Mouse (Mus musculus): ENCODE measurements around the gene Atp10b. TPM values are rescaled to one million over a fixed set of nuclear protein-coding genes. Genes with fewer than 3 reads are reported as not detected.
A peak's percentile ranks its signal among the peaks of the same experiment; 100 is the strongest.

Gene Atp10b
- polyA plus RNA-seq, 1 experiment from 2014 or later = 0.04 TPM

DNA sequence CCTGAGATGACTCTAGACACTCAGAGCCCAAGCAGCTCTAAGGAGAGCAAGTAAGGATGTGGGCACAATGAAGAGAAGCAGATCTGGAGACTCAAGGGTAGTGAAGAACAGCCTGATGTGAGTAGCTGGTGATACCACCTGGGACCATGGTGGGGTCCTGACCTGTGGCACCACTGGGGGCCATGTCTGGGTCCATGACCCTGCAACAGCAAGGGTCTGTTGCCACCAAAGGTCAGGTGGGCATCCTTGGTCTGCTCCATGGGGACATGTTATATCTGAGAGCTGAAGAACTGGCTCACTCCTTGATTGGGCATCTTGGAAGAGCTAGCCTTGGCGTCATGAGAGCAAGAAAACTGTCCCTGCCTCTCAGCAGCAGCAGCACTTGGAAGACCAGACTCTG lies 64.1 kb downstream of the Atp10b start:
- H3K9me3 ChIP-seq (replicated peaks) = no peaks in the 10 kb centered on the region
- 85% methylated on average over 1 of the region's 1 CpGs for WGBS

DNA sequence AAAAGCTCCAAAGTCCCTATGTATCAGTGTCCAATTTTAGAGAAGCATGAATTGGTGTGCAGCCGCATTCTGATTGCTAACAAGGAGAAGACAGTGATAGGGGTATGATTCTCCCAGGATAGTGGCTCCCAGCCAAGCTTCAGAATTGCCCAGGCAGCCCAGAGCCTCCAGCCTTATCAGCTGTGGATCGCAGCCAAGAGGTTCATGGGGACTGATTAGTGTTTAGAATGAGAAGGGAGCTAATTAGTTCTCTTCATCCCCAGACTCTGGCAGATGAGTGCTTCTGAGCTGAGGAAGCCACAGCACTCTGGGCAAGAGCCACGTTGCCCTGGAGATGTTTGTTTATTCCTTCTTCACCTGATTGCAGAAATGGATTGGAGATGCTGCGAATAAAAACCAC lies 67.3 kb downstream of the Atp10b start:
- 0 out of 2 replicates have a peak, but pooled peaks cover 2% of the 10 kb centered on the region for H3K4me1 ChIP-seq
- H3K36me3 ChIP-seq = no peaks in the 10 kb centered on the region
- H3K27me3 ChIP-seq (ENCODE audit: low read depth, poor library complexity, severe bottlenecking) = no peaks in the 10 kb centered on the region
- DNase-seq (ENCODE audit: low spot score) = no peak
- no peaks in the 10 kb centered on the region for H3K9me3 ChIP-seq (replicated peaks)
- no peak overlapping the region for H3K27ac ChIP-seq
- no peak overlapping the region for H3K4me3 ChIP-seq
- 57% methylated on average over 4 of the region's 4 CpGs for WGBS

More for the DNA sequence above, 64.1 kb downstream of the Atp10b start:
- Histone ChIP-seq H3K4me1 (0 out of 2 replicates have a peak, but pooled peaks cover 2% of the 10 kb centered on the region), H3K36me3 (no peaks in the 10 kb centered on the region), H3K4me3 (no peak overlapping the region), H3K27me3 (ENCODE audit: low read depth, poor library complexity, severe bottlenecking) (no peaks in the 10 kb centered on the region), H3K27ac (no peak overlapping the region)
- no peak for DNase-seq (ENCODE audit: low spot score)

DNA sequence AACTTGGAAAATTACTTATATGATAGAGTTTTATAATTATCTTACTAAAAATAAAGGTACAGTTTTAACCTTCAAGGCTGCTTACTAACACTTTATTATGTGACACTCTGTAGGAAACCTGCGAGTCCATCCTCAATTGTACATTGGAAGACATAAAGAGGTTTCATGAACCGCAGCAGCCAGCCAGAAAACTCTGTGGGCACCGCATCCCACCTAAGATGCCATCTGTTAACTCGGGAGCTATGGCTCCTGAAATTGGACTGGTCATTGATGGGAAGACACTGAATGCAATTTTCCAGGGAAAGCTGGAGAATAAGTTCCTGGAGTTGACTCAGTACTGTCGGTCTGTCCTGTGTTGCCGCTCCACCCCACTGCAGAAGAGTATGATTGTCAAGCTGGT lies 80.6 kb downstream of the Atp10b start:
- Histone ChIP-seq H3K27ac (no peak overlapping the region), H3K4me1 (no peaks in the 10 kb centered on the region), H3K9me3 (replicated peaks) (no peaks in the 10 kb centered on the region), H3K27me3 (ENCODE audit: low read depth, poor library complexity, severe bottlenecking) (no peaks in the 10 kb centered on the region), H3K36me3 (no peaks in the 10 kb centered on the region), H3K4me3 (no peak overlapping the region)
- no peak for DNase-seq (ENCODE audit: low spot score)
- WGBS = 94% methylated on average over 6 of the region's 6 CpGs

DNA sequence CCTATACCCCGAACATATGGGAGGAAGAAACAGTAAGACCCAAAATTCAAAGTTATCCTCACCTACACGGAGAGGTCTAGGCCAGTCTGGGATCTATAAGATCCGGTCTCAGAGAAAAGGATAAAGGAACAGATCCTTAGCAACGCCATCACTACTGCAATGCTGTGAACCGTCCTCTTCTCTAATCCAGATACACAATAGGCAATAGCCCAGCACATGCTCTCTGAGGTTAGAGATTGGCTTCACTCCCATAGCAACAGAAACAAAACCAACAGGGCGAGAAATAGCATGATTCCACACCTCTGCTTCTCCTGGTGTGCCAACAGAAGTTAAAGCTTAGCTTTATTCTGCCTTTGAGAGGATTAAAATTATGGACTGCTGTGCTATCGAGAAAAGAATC lies 82.4 kb downstream of the Atp10b start:
- H3K27ac ChIP-seq = no peak overlapping the region
- no peak for DNase-seq (ENCODE audit: low spot score)
- H3K9me3 ChIP-seq (replicated peaks) = no peaks in the 10 kb centered on the region
- no peaks in the 10 kb centered on the region for H3K36me3 ChIP-seq
- H3K4me1 ChIP-seq = no peaks in the 10 kb centered on the region
- no peaks in the 10 kb centered on the region for H3K27me3 ChIP-seq (ENCODE audit: low read depth, poor library complexity, severe bottlenecking)
- WGBS = 87% methylated on average over 7 of the region's 7 CpGs
- no peak overlapping the region for H3K4me3 ChIP-seq

DNA sequence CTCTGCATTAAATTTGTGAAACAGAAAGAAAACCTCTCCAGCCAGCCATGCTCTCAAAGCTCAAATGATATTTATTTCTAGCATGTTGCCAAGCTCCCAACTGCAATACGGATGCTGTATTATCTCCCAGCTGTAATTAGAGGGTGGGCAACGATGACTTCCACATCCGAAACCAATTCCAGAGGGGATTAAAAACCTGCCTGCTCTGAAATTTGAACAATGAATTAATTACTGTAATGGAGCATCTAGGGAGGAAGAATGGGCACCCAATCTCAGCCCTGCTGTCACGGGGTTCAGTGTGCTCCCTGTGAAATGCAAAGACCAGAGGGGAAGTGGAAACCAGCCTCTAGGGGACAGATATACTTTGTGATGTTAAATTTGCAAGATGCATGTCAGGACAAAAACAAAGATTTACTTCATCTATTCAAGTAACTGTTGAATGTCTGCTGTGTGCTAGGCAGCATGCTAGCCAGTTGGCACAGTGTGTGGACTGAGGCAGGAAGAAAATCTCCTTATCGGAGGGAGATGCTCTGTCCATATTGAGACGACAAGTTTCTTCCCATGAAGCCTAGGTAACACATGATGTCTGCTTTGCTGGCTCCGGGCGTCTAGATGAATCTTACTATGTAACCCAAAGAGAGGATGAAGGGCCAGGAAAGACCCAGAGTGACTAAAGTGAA lies 86.8 kb downstream of the Atp10b start:
- H3K4me3 ChIP-seq = no peak overlapping the region
- H3K27ac ChIP-seq = no peak overlapping the region
- no peaks in the 10 kb centered on the region for H3K27me3 ChIP-seq (ENCODE audit: low read depth, poor library complexity, severe bottlenecking)
- H3K9me3 ChIP-seq (replicated peaks) = no peaks in the 10 kb centered on the region
- H3K36me3 ChIP-seq = no peaks in the 10 kb centered on the region
- no peaks in the 10 kb centered on the region for H3K4me1 ChIP-seq
- WGBS = 89% methylated on average over 8 of the region's 8 CpGs
- DNase-seq (ENCODE audit: low spot score) = no peak

DNA sequence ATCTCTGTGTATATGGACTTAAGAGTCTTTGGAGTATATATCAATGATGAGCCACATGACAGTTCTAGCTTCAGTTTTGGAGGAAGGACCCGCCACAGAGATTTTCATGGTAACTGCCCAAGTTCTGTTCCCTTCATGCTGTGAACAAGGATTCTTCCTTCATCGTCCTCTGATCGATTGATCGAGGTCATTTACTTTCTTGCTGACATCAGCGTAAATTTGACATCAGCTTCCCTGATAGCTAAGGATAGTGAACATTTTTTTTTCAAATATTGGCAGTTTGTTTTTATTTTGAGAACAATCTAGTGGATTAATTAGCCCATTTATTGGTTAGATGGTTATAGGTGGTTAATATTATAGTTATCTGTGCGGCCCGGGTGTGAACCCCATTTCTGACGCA lies 90.1 kb downstream of the Atp10b start:
- Histone ChIP-seq H3K27ac (no peak overlapping the region), H3K27me3 (ENCODE audit: low read depth, poor library complexity, severe bottlenecking) (no peaks in the 10 kb centered on the region), H3K4me1 (no peaks in the 10 kb centered on the region), H3K4me3 (no peak overlapping the region), H3K9me3 (replicated peaks) (no peaks in the 10 kb centered on the region), H3K36me3 (no peaks in the 10 kb centered on the region)
- no peak for DNase-seq (ENCODE audit: low spot score)
- WGBS = 96% methylated on average over 8 of the region's 8 CpGs

DNA sequence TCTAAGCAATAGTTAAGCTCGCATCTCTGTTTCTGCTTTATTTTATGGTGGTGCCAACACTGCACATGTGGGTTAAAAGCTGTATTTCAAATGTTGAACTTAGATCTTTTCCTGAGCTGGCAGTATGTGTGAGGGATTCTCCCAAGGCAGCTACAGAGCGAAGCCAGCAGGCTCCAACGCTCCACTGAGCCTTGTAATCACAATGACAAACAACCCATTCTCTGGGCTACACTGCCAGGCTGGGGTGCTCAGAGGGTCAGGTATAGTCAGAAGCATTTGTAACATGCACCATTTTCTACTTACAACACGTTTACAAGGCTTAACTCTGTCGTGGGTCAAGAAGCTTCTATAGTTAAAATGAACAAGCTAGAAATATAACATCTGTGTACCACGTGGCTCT lies 103.4 kb downstream of the Atp10b start:
- Histone ChIP-seq H3K27ac (no peak overlapping the region), H3K27me3 (ENCODE audit: low read depth, poor library complexity, severe bottlenecking) (no peaks in the 10 kb centered on the region), H3K9me3 (replicated peaks) (no peaks in the 10 kb centered on the region), H3K4me3 (no peak overlapping the region), H3K4me1 (no peaks in the 10 kb centered on the region), H3K36me3 (no peaks in the 10 kb centered on the region)
- no peak for DNase-seq (ENCODE audit: low spot score)
- WGBS = 62% methylated on average over 6 of the region's 6 CpGs

DNA sequence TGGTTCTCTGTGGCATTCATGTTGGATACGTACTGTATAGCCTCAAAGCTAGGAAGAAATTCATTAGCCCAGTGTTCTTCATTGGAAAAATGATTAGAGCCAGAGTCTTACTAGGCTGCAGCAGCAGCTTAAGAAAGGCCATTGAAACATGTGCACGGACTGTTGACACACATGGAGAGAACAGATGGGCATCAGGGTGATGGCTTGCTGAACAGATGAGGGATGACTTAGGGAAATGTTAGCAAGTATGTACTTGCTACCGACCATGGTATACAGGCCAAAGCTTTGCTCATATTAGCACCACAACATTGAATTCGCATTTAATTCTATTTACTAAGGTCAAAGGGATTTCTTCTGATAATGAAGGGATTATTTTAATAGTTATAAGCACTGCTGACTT lies 105.6 kb downstream of the Atp10b start:
- Histone ChIP-seq H3K4me3 (no peak overlapping the region), H3K27ac (no peak overlapping the region), H3K4me1 (no peaks in the 10 kb centered on the region), H3K36me3 (no peaks in the 10 kb centered on the region), H3K9me3 (replicated peaks) (no peaks in the 10 kb centered on the region), H3K27me3 (ENCODE audit: low read depth, poor library complexity, severe bottlenecking) (no peaks in the 10 kb centered on the region)
- 90% methylated on average over 4 of the region's 4 CpGs for WGBS
- no peak for DNase-seq (ENCODE audit: low spot score)

DNA sequence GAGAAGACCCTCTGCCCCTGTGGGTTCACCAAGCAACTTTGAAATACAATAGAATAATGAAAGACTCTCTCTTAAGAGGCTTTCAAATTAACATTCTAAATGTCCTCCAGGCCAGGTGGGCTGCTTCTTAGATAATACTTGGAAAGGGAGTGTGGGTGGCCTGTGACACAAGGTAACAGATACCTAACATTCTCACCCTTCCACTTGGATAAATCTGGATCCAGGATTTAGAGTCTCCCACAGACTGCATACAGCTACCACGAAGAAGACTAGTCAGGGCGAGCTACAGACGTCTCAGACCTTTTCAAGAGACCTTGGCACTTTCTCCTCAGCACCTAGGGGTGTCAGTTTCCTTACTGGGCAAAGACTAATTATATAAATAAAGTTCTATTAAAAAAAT lies 107.6 kb downstream of the Atp10b start:
- no peaks in the 10 kb centered on the region for H3K4me1 ChIP-seq
- H3K27ac ChIP-seq = no peak overlapping the region
- H3K27me3 ChIP-seq (ENCODE audit: low read depth, poor library complexity, severe bottlenecking) = no peaks in the 10 kb centered on the region
- DNase-seq (ENCODE audit: low spot score) = no peak
- no peaks in the 10 kb centered on the region for H3K9me3 ChIP-seq (replicated peaks)
- no peaks in the 10 kb centered on the region for H3K36me3 ChIP-seq
- H3K4me3 ChIP-seq = no peak overlapping the region
- 75% methylated on average over 3 of the region's 3 CpGs for WGBS

DNA sequence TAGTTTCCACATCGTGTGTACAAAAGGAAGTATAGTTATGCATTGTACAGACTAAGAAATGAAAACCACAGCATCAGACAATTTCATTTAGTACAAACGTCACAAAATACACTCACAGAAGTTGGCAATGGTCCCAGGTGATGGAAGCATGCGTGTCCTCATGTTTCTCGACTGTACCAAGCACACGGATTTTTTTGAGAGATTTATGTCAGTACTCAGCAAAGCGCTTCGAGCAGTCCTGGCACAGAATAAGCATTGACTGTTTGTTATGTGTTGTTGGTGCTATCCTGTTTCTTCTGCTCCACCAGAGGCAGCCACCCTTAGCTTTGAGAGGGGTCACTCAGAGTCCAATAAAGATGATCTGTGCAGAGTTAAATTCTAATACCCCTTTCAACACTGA lies 108.1 kb downstream of the Atp10b start:
- H3K9me3 ChIP-seq (replicated peaks) = no peaks in the 10 kb centered on the region
- WGBS = 95% methylated on average over 7 of the region's 7 CpGs
- no peak for DNase-seq (ENCODE audit: low spot score)

DNA sequence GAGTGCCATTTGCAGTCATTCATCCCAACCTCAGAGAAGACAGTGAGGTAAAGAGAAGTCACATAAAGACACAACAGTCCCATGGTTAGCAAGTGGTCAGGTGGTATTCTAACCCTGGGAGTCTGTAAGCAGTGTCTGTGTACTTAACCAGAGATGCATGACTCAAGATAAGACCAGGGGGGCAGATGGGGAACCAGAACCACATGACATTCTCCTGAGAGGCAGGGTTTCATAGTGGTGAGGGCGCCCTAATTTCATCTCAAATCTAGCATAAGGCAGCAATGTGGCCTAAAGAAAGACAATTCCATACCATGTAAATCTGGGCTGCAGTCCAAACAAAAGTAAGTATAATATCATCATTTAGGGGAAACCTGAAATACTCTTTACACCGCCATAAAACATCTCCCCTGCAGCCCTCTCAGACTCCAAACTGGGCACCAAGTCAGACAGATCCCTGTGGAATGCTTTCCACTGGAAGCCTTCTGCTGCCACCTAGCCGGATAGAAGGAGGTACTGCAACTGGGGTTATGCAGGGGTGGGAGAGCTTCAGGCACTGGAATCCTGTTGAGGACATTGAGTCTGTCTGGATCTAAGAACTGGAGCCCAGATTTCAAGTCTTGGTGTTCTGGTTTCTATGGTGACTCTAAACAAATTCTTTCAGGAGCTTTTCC lies 114.0 kb downstream of the Atp10b start:
- Histone ChIP-seq H3K36me3 (no peaks in the 10 kb centered on the region), H3K27ac (no peak overlapping the region), H3K4me1 (no peaks in the 10 kb centered on the region), H3K27me3 (ENCODE audit: low read depth, poor library complexity, severe bottlenecking) (no peaks in the 10 kb centered on the region), H3K9me3 (replicated peaks) (no peaks in the 10 kb centered on the region), H3K4me3 (no peak overlapping the region)
- DNase-seq (ENCODE audit: low spot score) = peak; percentile 56
- 44% methylated on average over 3 of the region's 3 CpGs for WGBS

More for the DNA sequence above, 108.1 kb downstream of the Atp10b start:
- no peaks in the 10 kb centered on the region for H3K27me3 ChIP-seq (ENCODE audit: low read depth, poor library complexity, severe bottlenecking)
- no peaks in the 10 kb centered on the region for H3K36me3 ChIP-seq
- no peaks in the 10 kb centered on the region for H3K4me1 ChIP-seq
- H3K4me3 ChIP-seq = no peak overlapping the region
- no peak overlapping the region for H3K27ac ChIP-seq

DNA sequence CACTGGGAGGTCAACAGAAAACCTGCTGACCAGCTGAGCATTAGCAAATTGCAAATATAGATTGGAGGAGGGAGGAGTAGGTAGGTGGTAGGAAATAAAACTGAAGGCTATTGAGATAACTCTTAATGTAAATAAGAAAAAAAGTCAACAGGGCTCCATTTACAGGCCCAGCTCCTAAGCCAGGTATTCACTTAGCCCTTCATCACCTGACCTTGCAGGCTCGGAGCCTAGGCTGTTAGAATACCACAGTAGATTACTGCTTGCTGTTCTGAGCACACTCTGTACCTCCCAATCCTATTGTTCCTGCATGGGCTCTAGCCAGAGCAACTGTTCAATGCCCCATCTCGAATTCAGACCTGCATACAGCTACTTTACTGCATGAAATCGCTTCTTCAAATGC lies 117.8 kb downstream of the Atp10b start:
- 83% methylated on average over 3 of the region's 3 CpGs for WGBS
- no peak overlapping the region for H3K4me3 ChIP-seq
- H3K4me1 ChIP-seq = peaks cover 11% of the 10 kb centered on the region
- H3K27me3 ChIP-seq (ENCODE audit: low read depth, poor library complexity, severe bottlenecking) = no peaks in the 10 kb centered on the region
- no peak overlapping the region for H3K27ac ChIP-seq
- H3K9me3 ChIP-seq (replicated peaks) = no peaks in the 10 kb centered on the region
- DNase-seq (ENCODE audit: low spot score) = no peak
- H3K36me3 ChIP-seq = no peaks in the 10 kb centered on the region

DNA sequence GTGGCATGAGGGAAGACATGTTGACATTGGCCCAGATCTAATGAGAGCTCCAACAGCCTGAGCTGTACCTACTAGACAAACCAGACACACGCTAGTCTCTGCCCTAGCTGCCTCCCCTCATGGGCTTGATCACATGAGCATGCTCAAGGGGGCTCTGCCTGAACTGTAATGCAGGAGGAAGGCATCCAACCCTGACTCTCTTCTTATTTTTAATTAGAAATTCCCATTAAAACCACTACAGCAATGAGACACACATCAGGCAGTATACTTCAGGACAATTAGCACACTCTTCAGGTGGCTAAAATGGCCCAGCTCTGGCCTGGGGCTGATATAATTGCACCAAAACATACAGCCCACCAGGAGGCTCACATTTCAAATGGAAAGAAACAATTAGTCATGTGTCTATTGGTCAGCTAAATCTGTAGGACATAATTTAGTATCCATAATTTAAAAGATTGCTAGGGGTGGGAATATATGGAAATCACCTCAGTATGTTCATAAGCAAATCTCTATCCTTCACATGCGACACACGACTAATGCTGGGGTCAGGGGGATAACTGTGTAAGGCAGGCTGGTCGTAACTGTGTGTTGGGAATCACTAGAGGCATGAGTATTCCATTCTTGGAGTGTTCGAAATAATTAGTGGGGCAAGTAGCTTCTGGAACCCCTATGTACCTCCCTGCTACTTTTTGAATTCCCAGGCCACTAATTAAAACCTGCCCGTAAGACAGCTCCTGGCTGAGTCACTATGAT lies 120.0 kb downstream of the Atp10b start:
- Histone ChIP-seq H3K27me3 (ENCODE audit: low read depth, poor library complexity, severe bottlenecking) (no peaks in the 10 kb centered on the region), H3K4me1 (peaks cover 11% of the 10 kb centered on the region), H3K9me3 (replicated peaks) (no peaks in the 10 kb centered on the region), H3K27ac (no peak overlapping the region), H3K4me3 (no peak overlapping the region), H3K36me3 (no peaks in the 10 kb centered on the region)
- DNase-seq (ENCODE audit: low spot score) = no peak
- WGBS = 71% methylated on average over 6 of the region's 6 CpGs
